Mouse (Mus musculus) erythroblast, embryonic 14.5 days (primary cell): Measurements from ENCODE around the gene Slc25a24.

Source experiments
- GATA1 ChIP-seq: IDR thresholded peaks from 2 replicates; pipeline ENCODE4 v1.6.1; 2012; ENCODE audit warnings: low read length, inconsistent platforms, mixed read lengths
- TAL1 ChIP-seq: IDR thresholded peaks from 3 replicates; pipeline ENCODE4 v1.6.1; 2012; ENCODE audit warnings: low read length, inconsistent platforms, mixed read lengths

- TF ChIP-seq GATA1 (no peak), TAL1 (no peak)
Observed at GRCm38 (mm10) chr3:109216352-109216751, 93.4 kb downstream of the Slc25a24 start.
